Mouse (Mus musculus): Measurements from ENCODE around the gene Hoga1. TPM values are rescaled to one million over a fixed set of nuclear protein-coding genes. Genes with fewer than 3 reads are reported as not detected.

Hoga1 gene
- polyA plus RNA-seq, 1 experiment from 2014 or later = 1.6 TPM

Other genes with a start within 250 kb of the Hoga1 start
- gene Arhgap19, start 243.6 kb upstream of the Hoga1 start, polyA plus RNA-seq (2016; fragmentation: Nextera tagmentation; extraction: Ambion mirVana) = 23.6 and 29.5 TPM in 2 replicates
- gene Frat1, start 215.6 kb upstream of the Hoga1 start, polyA plus RNA-seq (2016; fragmentation: Nextera tagmentation; extraction: Ambion mirVana) = 3.2 and 6.6 TPM in 2 replicates
- 1.6 and 4.0 TPM in 2 replicates for gene Frat2, start 197.5 kb upstream of the Hoga1 start, polyA plus RNA-seq (2016; fragmentation: Nextera tagmentation; extraction: Ambion mirVana)
- gene Rrp12, start 149.4 kb upstream of the Hoga1 start, polyA plus RNA-seq (2016; fragmentation: Nextera tagmentation; extraction: Ambion mirVana) = 25.1 and 25.8 TPM in 2 replicates
- gene Pgam1, start 133.7 kb upstream of the Hoga1 start, polyA plus RNA-seq (2016; fragmentation: Nextera tagmentation; extraction: Ambion mirVana) = 1,222 and 1,272 TPM in 2 replicates
- 60.1 and 78.1 TPM in 2 replicates for gene Exosc1, start 112.2 kb upstream of the Hoga1 start, polyA plus RNA-seq (2016; fragmentation: Nextera tagmentation; extraction: Ambion mirVana)
- 73.4 and 78.9 TPM in 2 replicates for gene Zdhhc16, start 112.1 kb upstream of the Hoga1 start, polyA plus RNA-seq (2016; fragmentation: Nextera tagmentation; extraction: Ambion mirVana)
- 25.4 and 27.0 TPM in 2 replicates for gene Mms19, start 64.5 kb upstream of the Hoga1 start, polyA plus RNA-seq (2016; fragmentation: Nextera tagmentation; extraction: Ambion mirVana)
- 12.4 and 14.0 TPM in 2 replicates for gene Ubtd1, start 63.8 kb upstream of the Hoga1 start, polyA plus RNA-seq (2016; fragmentation: Nextera tagmentation; extraction: Ambion mirVana)
- gene Ankrd2, start 9.6 kb upstream of the Hoga1 start, polyA plus RNA-seq (2016; fragmentation: Nextera tagmentation; extraction: Ambion mirVana) = not detected in 2 replicates
- 0.15 TPM in 1 of 2 replicates, not detected in the other for gene 4933411K16Rik, start 6.6 kb downstream of the Hoga1 start, polyA plus RNA-seq (2016; fragmentation: Nextera tagmentation; extraction: Ambion mirVana)
- gene Morn4, start 40.7 kb downstream of the Hoga1 start, polyA plus RNA-seq (2016; fragmentation: Nextera tagmentation; extraction: Ambion mirVana) = 18.8 and 22.0 TPM in 2 replicates
- 18.9 and 23.1 TPM in 2 replicates for gene Pi4k2a, start 44.9 kb downstream of the Hoga1 start, polyA plus RNA-seq (2016; fragmentation: Nextera tagmentation; extraction: Ambion mirVana)
- gene Avpi1, start 83.4 kb downstream of the Hoga1 start, polyA plus RNA-seq (2016; fragmentation: Nextera tagmentation; extraction: Ambion mirVana) = 29.0 and 32.7 TPM in 2 replicates
- 6.5 and 8.1 TPM in 2 replicates for gene Marveld1, start 101.8 kb downstream of the Hoga1 start, polyA plus RNA-seq (2016; fragmentation: Nextera tagmentation; extraction: Ambion mirVana)
- gene Zfyve27, start 118.3 kb downstream of the Hoga1 start, polyA plus RNA-seq (2016; fragmentation: Nextera tagmentation; extraction: Ambion mirVana) = 23.9 and 27.8 TPM in 2 replicates
- gene Sfrp5, start 156.6 kb downstream of the Hoga1 start, polyA plus RNA-seq (2016; fragmentation: Nextera tagmentation; extraction: Ambion mirVana) = 7.9 and 18.6 TPM in 2 replicates
- gene Golga7b, start 202.0 kb downstream of the Hoga1 start, polyA plus RNA-seq (2016; fragmentation: Nextera tagmentation; extraction: Ambion mirVana) = 0.06 and 0.11 TPM in 2 replicates